Comparison of ENCODE assay signal across 26 mouse cellular contexts in the genomic region with DNA sequence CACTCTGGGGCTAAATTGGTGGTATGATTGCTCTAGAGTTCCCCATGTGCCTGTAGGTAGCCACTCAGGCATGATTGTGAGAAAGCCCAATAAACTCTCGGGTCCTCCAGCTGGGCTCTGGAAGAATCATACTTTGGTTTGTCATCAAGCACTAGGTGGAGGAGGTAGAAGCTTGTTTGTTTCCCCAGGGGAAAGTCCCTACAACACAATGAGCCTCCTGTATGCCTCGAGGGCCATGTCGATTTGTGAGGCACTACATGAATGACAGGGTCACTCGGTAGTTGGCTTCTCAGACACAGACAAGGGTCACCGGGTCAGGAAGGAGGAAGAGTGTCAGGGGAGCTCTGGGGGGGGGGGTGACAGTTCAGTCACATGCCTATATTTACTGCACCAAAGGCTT. TPM values are rescaled to one million over a fixed set of nuclear protein-coding genes. Genes with fewer than 3 reads are reported as not detected.
DNase-seq lines count a peak whose midpoint lies in the region; ATAC-seq lines count a peak whose summit lies in the region.
"Had no signal": no experiment of that assay in that cellular context is flagged by ENCODE, and none has a peak within 500 bp of the region (broad histone marks: within the 10 kb centered on the region; RNA-seq: fewer than 3 reads in every experiment).

No protein-coding gene starts in this region.

- ATAC-seq in hindbrain, embryonic 12.5 days (ENCODE audit: low FRiP score), result no peak
- peak; percentile 85 for ATAC-seq in activated CD4-positive, CD25-positive, alpha-beta regulatory T cell, adult 4 months
- ATAC-seq in intestine, embryonic 16.5 days, result no peak
- ATAC-seq: forebrain, embryonic 13.5 days; forebrain, embryonic 16.5 days; hindbrain, postnatal 0 days; intestine, embryonic 15.5 days had no signal

- H3K27ac ChIP-seq in hindbrain, embryonic 10.5 days, result no peak overlapping the region
- H3K27ac ChIP-seq in hindbrain, embryonic 12.5 days, result no peak overlapping the region
- no peak overlapping the region for H3K27ac ChIP-seq in intestine, embryonic 16.5 days (ENCODE audit: low read length)
- H3K27ac ChIP-seq: forebrain, embryonic 10.5 days; forebrain, embryonic 13.5 days; heart, adult 2 months; heart, embryonic 10.5 days; heart, embryonic 13.5 days; hindbrain, embryonic 14.5 days; hindbrain, postnatal 0 days; intestine, embryonic 15.5 days had no signal

- H3K4me1 ChIP-seq in hindbrain, embryonic 10.5 days (replicated peaks), result peaks cover 4% of the 10 kb centered on the region; the same call in 1 of the 2 replicates
- no peaks in the 10 kb centered on the region for H3K4me1 ChIP-seq in hindbrain, embryonic 12.5 days
- no peaks in the 10 kb centered on the region for H3K4me1 ChIP-seq in intestine, embryonic 16.5 days (ENCODE audit: control insufficient read depth, insufficient read depth, low read length)
- H3K4me1 ChIP-seq: forebrain, embryonic 10.5 days; forebrain, embryonic 13.5 days; heart, embryonic 10.5 days; heart, embryonic 13.5 days; intestine, embryonic 15.5 days had no signal

- H3K9ac ChIP-seq in hindbrain, embryonic 12.5 days, result no peak overlapping the region
- no peak overlapping the region for H3K9ac ChIP-seq in intestine, embryonic 16.5 days (ENCODE audit: low read depth, low read length)
- H3K9ac ChIP-seq: forebrain, embryonic 13.5 days; heart, embryonic 13.5 days; hindbrain, embryonic 14.5 days; intestine, embryonic 15.5 days had no signal

- peaks cover 11% of the 10 kb centered on the region for H3K9me3 ChIP-seq in hindbrain, embryonic 10.5 days
- H3K9me3 ChIP-seq in hindbrain, embryonic 12.5 days (replicated peaks), result peaks cover 7% of the 10 kb centered on the region; the same call in 1 of the 2 replicates
- H3K9me3 ChIP-seq in intestine, embryonic 16.5 days (ENCODE audit: control insufficient read depth, low read length), result peaks cover 6% of the 10 kb centered on the region; the same call in 1 of the 2 replicates

- DNase-seq in hindbrain, embryonic 10.5 days (ENCODE audit: low spot score), result peak; percentile 14
- DNase-seq in CD4-positive, CD25-positive, alpha-beta regulatory T cell, adult 2 months (ENCODE audit: low read depth, low spot score), result peak; percentile 66
- peak; percentile 20 for DNase-seq in naive thymus-derived CD4-positive, alpha-beta T cell, adult 2 months (ENCODE audit: low read depth)
- DNase-seq in neural tube, embryonic 10.5 days (ENCODE audit: extremely low spot score, low spot score), result no peak
- no peak for DNase-seq in heart, postnatal 36 days
- DNase-seq: adrenal gland, adult 8-10 months; adrenal gland, postnatal 25 days; B cell, adult 2 months; cerebellum, adult 11-12 months; cerebellum, adult 8-10 months; cerebellum, postnatal 10 days; gastrocnemius, postnatal 10 days; gastrocnemius, postnatal 36 days; heart, adult 2 months; heart, postnatal 14 days had no signal

- 44% methylated on average over 5 of the region's 5 CpGs for WGBS in hindbrain, embryonic 10.5 days
- 47% methylated on average over 5 of the region's 5 CpGs for WGBS in hindbrain, embryonic 12.5 days
- WGBS in intestine, embryonic 16.5 days, result 66% methylated on average over 5 of the region's 5 CpGs

- peaks cover 74% of the 10 kb centered on the region for H3K36me3 ChIP-seq in hindbrain, embryonic 10.5 days
- peaks cover 47% of the 10 kb centered on the region for H3K36me3 ChIP-seq in hindbrain, embryonic 12.5 days
- H3K36me3 ChIP-seq in intestine, embryonic 16.5 days (ENCODE audit: control insufficient read depth, insufficient read depth, low read length), result peaks cover 10% of the 10 kb centered on the region

- no peak overlapping the region for H3K4me3 ChIP-seq in hindbrain, embryonic 10.5 days
- H3K4me3 ChIP-seq in hindbrain, embryonic 12.5 days, result no peak overlapping the region
- no peak overlapping the region for H3K4me3 ChIP-seq in intestine, embryonic 16.5 days (ENCODE audit: low read length)
- H3K4me3 ChIP-seq: forebrain, embryonic 10.5 days; forebrain, embryonic 13.5 days; heart, adult 2 months; heart, embryonic 10.5 days; heart, embryonic 13.5 days; intestine, embryonic 15.5 days had no signal

- intact Hi-C loops in heart, postnatal 36 days (cut with DNase I), result no loop called here

- H3K27me3 ChIP-seq in hindbrain, embryonic 10.5 days (ENCODE audit: insufficient read depth, poor library complexity, severe bottlenecking), result no peaks in the 10 kb centered on the region
- no peaks in the 10 kb centered on the region for H3K27me3 ChIP-seq in hindbrain, embryonic 12.5 days
- H3K27me3 ChIP-seq in intestine, embryonic 16.5 days (replicated peaks; ENCODE audit: control insufficient read depth, insufficient read depth, low read length), result no peaks in the 10 kb centered on the region
- H3K27me3 ChIP-seq: forebrain, embryonic 13.5 days; heart, embryonic 13.5 days; intestine, embryonic 15.5 days had no signal

- H3K4me2 ChIP-seq in hindbrain, embryonic 12.5 days (replicated peaks), result no peak overlapping the region
- H3K4me2 ChIP-seq in intestine, embryonic 16.5 days (ENCODE audit: low read depth, low read length), result no peak overlapping the region
- H3K4me2 ChIP-seq: forebrain, embryonic 13.5 days; heart, embryonic 13.5 days; hindbrain, embryonic 14.5 days; intestine, embryonic 15.5 days had no signal

RNA-seq across cellular contexts. Expression of a gene that starts 46.2 kb away (rescaled TPM):
- 6.1 and 6.4 TPM in 2 replicates for polyA plus RNA-seq in hindbrain, embryonic 10.5 days (2016; fragmentation: Nextera tagmentation; extraction: Ambion mirVana)
- polyA plus RNA-seq in hindbrain, embryonic 12.5 days (2016; fragmentation: Nextera tagmentation; extraction: Ambion mirVana), result 6.0 TPM in 2 replicates
- under 1 TPM; 0.41 to 0.46 TPM for polyA plus RNA-seq in activated CD4-positive, CD25-positive, alpha-beta regulatory T cell, adult 4 months (2017; shearing (Covaris generic))
- polyA plus RNA-seq in intestine, embryonic 16.5 days (2015; fragmentation: Nextera tagmentation; extraction: Ambion mirVana), result 3.6 and 4.3 TPM in 2 replicates
- 1 to 10 TPM in 1 of 2 experiments, under 1 TPM in 1; 0.79 to 1.6 TPM for total RNA-seq in heart, postnatal 36 days (2021)

Comparison
In these comparisons a context has a peak if more than half of its experiments do, and no peak if none do; other contexts are left out.
1. DNase-seq: peak in hindbrain, embryonic 10.5 days (single experiment), CD4-positive, CD25-positive, alpha-beta regulatory T cell, adult 2 months (single experiment) and naive thymus-derived CD4-positive, alpha-beta T cell, adult 2 months (single experiment); none in neural tube, embryonic 10.5 days (single experiment) and heart, postnatal 36 days (0 of 2).